ENCODE assay signal across 27 mouse cellular contexts in the genomic region with DNA sequence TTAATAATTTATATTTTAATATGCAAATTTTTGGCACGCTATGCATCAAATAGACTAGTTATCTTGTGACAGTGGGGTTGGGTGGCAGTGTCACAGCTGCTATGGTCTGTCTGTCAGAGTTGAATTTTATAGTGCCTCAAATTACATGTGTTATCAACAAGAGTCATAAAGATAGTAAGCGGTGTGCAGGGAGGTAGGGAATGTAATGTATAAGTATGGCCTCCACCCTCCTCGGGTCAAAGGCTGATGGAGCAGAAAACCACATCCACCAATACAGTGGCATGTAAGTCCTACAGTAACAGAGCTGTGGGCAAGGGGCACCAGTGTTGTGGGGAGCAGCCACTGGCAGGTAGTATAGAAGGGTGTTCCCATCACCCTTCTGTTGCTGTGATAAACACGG.
"Had no signal": no experiment of that assay in that cellular context is flagged by ENCODE, and none has a peak within 500 bp of the region (broad histone marks: within the 10 kb centered on the region; RNA-seq: fewer than 3 reads in every experiment).

No protein-coding gene starts in this region.

- H3K4me2 ChIP-seq: heart, embryonic 12.5 days; hindbrain, embryonic 12.5 days; hindbrain, embryonic 14.5 days; kidney, embryonic 15.5 days; limb, embryonic 12.5 days; liver, embryonic 11.5 days; liver, embryonic 13.5 days; liver, embryonic 15.5 days had no signal

- H3K4me3 ChIP-seq: heart, adult 2 months; heart, embryonic 10.5 days; heart, embryonic 12.5 days; hindbrain, embryonic 10.5 days; hindbrain, embryonic 12.5 days; kidney, embryonic 15.5 days; layer of hippocampus, adult 2 months; left cerebral cortex, adult 2 months; limb, embryonic 10.5 days; limb, embryonic 12.5 days; liver, embryonic 13.5 days; liver, embryonic 15.5 days had no signal

- H3K9ac ChIP-seq: forebrain, postnatal 0 days; heart, embryonic 12.5 days; hindbrain, embryonic 12.5 days; hindbrain, embryonic 14.5 days; kidney, embryonic 15.5 days; limb, embryonic 12.5 days; liver, embryonic 13.5 days; liver, embryonic 15.5 days had no signal

- DNase-seq: forebrain, postnatal 0 days; gastrocnemius, postnatal 14 days; gastrocnemius, postnatal 36 days; heart, adult 2 months; heart, postnatal 10 days; heart, postnatal 4 days; kidney, adult 2 months; kidney, adult 9 months; kidney, postnatal 14 days; kidney, postnatal 36 days; liver; liver, embryonic 13.5 days had no signal

- H3K27ac ChIP-seq: heart, adult 2 months; heart, embryonic 10.5 days; hindbrain, embryonic 10.5 days; hindbrain, embryonic 12.5 days; hindbrain, embryonic 14.5 days; kidney, embryonic 15.5 days; kidney, postnatal 0 days; layer of hippocampus, adult 2 months; left cerebral cortex, adult 2 months; limb, embryonic 10.5 days; limb, embryonic 12.5 days; liver, embryonic 13.5 days; liver, embryonic 15.5 days had no signal

- H3K4me1 ChIP-seq: heart, embryonic 10.5 days; limb, embryonic 12.5 days had no signal

- H3K9me3 ChIP-seq: heart, embryonic 10.5 days; heart, embryonic 12.5 days; hindbrain, embryonic 10.5 days; hindbrain, embryonic 12.5 days; kidney, embryonic 15.5 days; limb, embryonic 10.5 days; limb, embryonic 12.5 days; liver, embryonic 13.5 days; liver, embryonic 15.5 days had no signal

- ATAC-seq: forebrain, postnatal 0 days; hindbrain, embryonic 16.5 days; inflammation-experienced regulatory T-cells, adult 6 months had no signal

- H3K36me3 ChIP-seq: heart, embryonic 10.5 days; heart, embryonic 12.5 days; hindbrain, embryonic 10.5 days; hindbrain, embryonic 12.5 days; kidney, embryonic 15.5 days; limb, embryonic 10.5 days; limb, embryonic 12.5 days; liver, embryonic 13.5 days; liver, embryonic 15.5 days had no signal
